Mouse (Mus musculus) liver, embryonic 12.5 days (tissue): ENCODE measurements around the gene Kcnb1. TPM values are rescaled to one million over a fixed set of nuclear protein-coding genes. Genes with fewer than 3 reads are reported as not detected.

Experiments
- ATAC-seq: fragments of 200-750 bp; cut with Nextera tagmentation; 2 replicates; pipeline ENCODE4 v1.8.0; 2017; ENCODE audit warnings: moderate number of reproducible peaks, mild to moderate bottlenecking, moderate library complexity
- H3K27ac ChIP-seq: fragments of 300-500 bp; sonication (generic); 2 replicates; pipeline ENCODE4 v1.5.1; 2016; ENCODE audit warnings: mild to moderate bottlenecking
- H3K27me3 ChIP-seq: fragments of 300-500 bp; sonication (generic); replicated peaks from 2 replicates; pipeline ENCODE4 v1.6.1; 2016; ENCODE audit warnings: mild to moderate bottlenecking, moderate library complexity
- H3K36me3 ChIP-seq: fragments of 300-500 bp; sonication (generic); 2 replicates; pipeline ENCODE4 v1.6.1; 2016; ENCODE audit warnings: mild to moderate bottlenecking, moderate library complexity
- H3K4me1 ChIP-seq: fragments of 300-500 bp; sonication (generic); 2 replicates; pipeline ENCODE4 v1.6.1; 2016
- H3K4me2 ChIP-seq: fragments of 300-500 bp; sonication (generic); 2 replicates; pipeline ENCODE4 v1.6.1; 2016; ENCODE audit warnings: mild to moderate bottlenecking, moderate library complexity
- H3K4me3 ChIP-seq: fragments of 300-500 bp; sonication (generic); 2 replicates; pipeline ENCODE4 v1.5.1; 2016; ENCODE audit warnings: mild to moderate bottlenecking, moderate library complexity
- H3K9ac ChIP-seq: fragments of 300-500 bp; sonication (generic); 2 replicates; pipeline ENCODE4 v1.6.1; 2016; ENCODE audit warnings: mild to moderate bottlenecking, moderate library complexity
- H3K9me3 ChIP-seq: fragments of 300-500 bp; sonication (generic); replicated peaks from 2 replicates; pipeline ENCODE4 v1.6.1; 2016; ENCODE audit warnings: mild to moderate bottlenecking, moderate library complexity
- WGBS: fragments of 180-500 bp; shearing (Covaris S2); methylation state at CpG from one replicate; pipeline ENCODE4 v1.1.7; 2016; ENCODE audit not compliant: insufficient replicate concordance; 5-methylcytosine and 5-hydroxymethylcytosine counted together
- polyA plus RNA-seq: library from polyadenylated mRNA; unstranded; fragments of >200 nt; fragmentation: Nextera tagmentation; extraction: Ambion mirVana; gene quantifications from 2 replicates; pipeline ENCODE4 v1.2.1, GENCODE M21; 2016

Gene Kcnb1
- polyA plus RNA-seq, 1 experiment from 2014 or later, result 0.43 TPM

- no peak overlapping the region for H3K4me2 ChIP-seq
- 0 out of 2 replicates have a peak, but pooled peaks cover 7% of the 10 kb centered on the region for H3K4me1 ChIP-seq
- H3K9me3 ChIP-seq, result no peaks in the 10 kb centered on the region
- H3K9ac ChIP-seq, result no peak overlapping the region
- peaks cover 29% of the 10 kb centered on the region for H3K27me3 ChIP-seq
- WGBS, result 47% methylated on average over 4 of the region's 4 CpGs
- no peak overlapping the region for H3K27ac ChIP-seq
- ATAC-seq, result no peak
- no peak overlapping the region for H3K4me3 ChIP-seq
- H3K36me3 ChIP-seq, result no peaks in the 10 kb centered on the region
Measured at GRCm38 (mm10) chr2:167155541-167155973, 34.4 kb downstream of the Kcnb1 start.

DNA sequence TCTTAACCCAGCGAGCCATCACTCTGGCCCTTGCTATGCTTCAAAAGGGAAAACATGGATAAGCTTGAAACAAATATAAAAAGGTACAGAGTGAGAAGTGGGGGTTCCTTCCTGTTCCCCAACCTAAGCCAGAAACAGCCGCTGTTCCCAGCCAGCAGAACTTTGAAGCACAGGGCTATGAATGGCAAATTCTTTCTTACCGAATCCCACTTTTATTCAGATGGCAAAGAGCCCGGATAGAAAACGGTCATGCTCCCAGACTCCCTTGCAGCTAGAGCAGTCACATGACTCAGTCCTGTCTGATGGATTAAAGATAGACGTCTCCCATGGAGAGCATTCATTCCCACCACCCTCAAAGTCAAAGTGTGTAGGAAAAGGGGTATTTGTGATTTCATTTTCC lies 39.1 kb downstream of the Kcnb1 start:
- H3K27me3 ChIP-seq, result peaks cover 42% of the 10 kb centered on the region
- 0 out of 2 replicates have a peak, but pooled peaks cover 7% of the 10 kb centered on the region for H3K4me1 ChIP-seq
- H3K9me3 ChIP-seq, result no peaks in the 10 kb centered on the region
- no peak for ATAC-seq
- no peak overlapping the region for H3K4me3 ChIP-seq
- no peak overlapping the region for H3K4me2 ChIP-seq
- 79% methylated on average over 6 of the region's 6 CpGs for WGBS
- no peak overlapping the region for H3K9ac ChIP-seq
- no peaks in the 10 kb centered on the region for H3K36me3 ChIP-seq
- H3K27ac ChIP-seq, result no peak overlapping the region

GRCm38 (mm10) chr2:167150135-167150534 lies 39.8 kb downstream of the Kcnb1 start:
- H3K4me2 ChIP-seq, result no peak overlapping the region
- 77% methylated on average over 7 of the region's 7 CpGs for WGBS
- ATAC-seq, result no peak
- no peak overlapping the region for H3K4me3 ChIP-seq
- no peaks in the 10 kb centered on the region for H3K9me3 ChIP-seq
- H3K27ac ChIP-seq, result no peak overlapping the region
- H3K27me3 ChIP-seq, result peaks cover 42% of the 10 kb centered on the region
- H3K9ac ChIP-seq, result no peak overlapping the region
- no peaks in the 10 kb centered on the region for H3K36me3 ChIP-seq
- H3K4me1 ChIP-seq, result 0 out of 2 replicates have a peak, but pooled peaks cover under 1% of the 10 kb centered on the region

- ATAC-seq, result no peak
- WGBS, result 65% methylated on average over 6 of the region's 6 CpGs
Measured at GRCm38 (mm10) chr2:167149035-167149434, 40.9 kb downstream of the Kcnb1 start.

DNA sequence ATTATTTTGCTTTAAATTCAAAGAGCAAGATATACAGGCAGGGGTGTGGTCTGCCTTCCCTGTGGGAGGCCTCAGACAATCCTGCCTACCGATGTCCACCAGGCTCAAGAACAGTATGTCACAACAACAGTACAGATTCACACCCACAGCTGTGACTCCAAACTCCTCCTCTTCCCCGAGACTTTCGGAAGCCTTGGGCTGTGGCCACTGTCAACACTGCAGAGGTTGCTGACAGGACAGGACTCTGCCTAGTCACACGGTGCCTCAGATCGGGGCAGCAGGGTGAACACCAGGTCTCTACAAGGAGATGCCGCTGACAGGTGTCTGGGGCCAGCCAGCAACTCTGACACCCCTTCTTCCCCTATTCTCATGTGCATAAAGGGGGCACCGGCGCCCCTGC lies 42.2 kb downstream of the Kcnb1 start:
- Histone ChIP-seq H3K36me3 (no peaks in the 10 kb centered on the region), H3K4me2 (no peak overlapping the region), H3K27me3 (peaks cover 54% of the 10 kb centered on the region), H3K9ac (no peak overlapping the region), H3K9me3 (no peaks in the 10 kb centered on the region), H3K4me3 (no peak overlapping the region), H3K27ac (no peak overlapping the region), H3K4me1 (peaks cover 2% of the 10 kb centered on the region; the same call in 1 of the 2 replicates)
- ATAC-seq, result peak; percentile 5; the same call in 1 of the 2 replicates
- 69% methylated on average over 8 of the region's 8 CpGs for WGBS

More at GRCm38 (mm10) chr2:167149035-167149434, 40.9 kb downstream of the Kcnb1 start:
- H3K9me3 ChIP-seq, result no peaks in the 10 kb centered on the region
- no peak overlapping the region for H3K4me2 ChIP-seq
- H3K27ac ChIP-seq, result no peak overlapping the region
- no peak overlapping the region for H3K4me3 ChIP-seq
- no peaks in the 10 kb centered on the region for H3K4me1 ChIP-seq
- H3K9ac ChIP-seq, result no peak overlapping the region
- H3K36me3 ChIP-seq, result no peaks in the 10 kb centered on the region
- peaks cover 42% of the 10 kb centered on the region for H3K27me3 ChIP-seq

DNA sequence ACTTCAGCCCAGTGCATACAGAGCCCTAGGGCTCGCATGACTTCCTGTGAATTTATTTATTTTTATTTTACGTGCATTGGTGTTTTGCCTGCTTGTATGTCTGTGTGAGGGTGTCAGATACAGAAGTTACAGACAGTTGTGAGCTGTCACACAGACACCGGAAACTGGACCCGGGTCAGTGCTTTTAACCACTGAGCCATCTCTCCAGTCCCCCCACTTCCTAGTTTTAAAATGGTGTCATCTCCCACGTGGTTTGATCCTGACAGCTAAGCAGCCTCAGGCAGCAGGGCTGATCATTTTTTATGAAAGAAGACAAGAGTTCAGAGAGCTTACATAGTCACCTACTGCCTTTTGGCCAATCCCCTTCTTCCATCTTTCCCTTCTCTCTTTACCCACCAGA lies 44.1 kb downstream of the Kcnb1 start:
- H3K9me3 ChIP-seq, result no peaks in the 10 kb centered on the region
- no peak for ATAC-seq
- no peak overlapping the region for H3K4me3 ChIP-seq
- no peak overlapping the region for H3K27ac ChIP-seq
- no peaks in the 10 kb centered on the region for H3K36me3 ChIP-seq
- no peak overlapping the region for H3K9ac ChIP-seq
- H3K27me3 ChIP-seq, result peaks cover 56% of the 10 kb centered on the region
- no peak overlapping the region for H3K4me2 ChIP-seq
- H3K4me1 ChIP-seq, result peaks cover 20% of the 10 kb centered on the region
- WGBS, result 44% methylated on average over 5 of the region's 5 CpGs

DNA sequence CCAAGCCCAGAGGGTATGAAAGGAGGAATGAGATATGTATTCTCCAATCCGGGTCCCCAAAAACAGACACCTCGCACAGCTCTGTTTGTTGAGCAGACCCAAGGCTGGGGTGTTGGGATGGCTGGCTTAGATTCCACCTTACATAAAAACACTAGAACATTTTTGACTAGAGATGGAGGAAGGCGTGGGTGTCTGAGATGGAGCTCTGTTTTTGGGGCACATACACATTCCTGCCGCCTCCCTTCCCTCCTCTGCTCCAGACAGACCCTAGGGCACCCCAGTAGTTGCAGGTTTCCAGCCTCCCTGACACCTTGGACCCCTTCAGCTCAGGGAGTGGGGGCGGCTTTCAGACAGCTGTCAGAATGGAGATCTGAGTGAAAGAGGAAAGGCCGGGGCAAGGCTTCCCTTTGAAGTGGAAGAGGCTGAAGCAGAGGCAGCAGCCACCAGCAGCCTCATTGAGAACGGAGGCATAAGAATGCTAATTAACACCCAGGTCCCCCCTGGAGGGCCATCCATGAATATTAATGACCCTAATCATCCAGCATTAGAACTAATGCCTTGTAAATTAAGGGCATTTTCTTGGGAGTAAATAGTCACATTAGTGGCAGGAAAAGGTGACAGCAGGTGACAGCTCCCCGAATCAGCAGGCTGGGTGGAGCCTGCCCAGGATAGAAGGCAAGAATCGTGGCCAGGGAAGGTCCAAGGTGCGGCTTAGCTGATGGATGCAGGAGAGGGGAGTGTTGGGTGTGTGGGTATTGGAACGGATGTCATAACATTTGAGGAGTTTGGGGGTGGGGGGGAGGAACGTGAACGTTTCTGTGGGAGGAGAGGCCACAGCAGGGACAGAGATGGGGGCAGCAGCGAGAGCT lies 45.3 kb downstream of the Kcnb1 start:
- ATAC-seq, result no peak
- Histone ChIP-seq H3K9ac (no peak overlapping the region), H3K4me2 (no peak overlapping the region), H3K27me3 (peaks cover 69% of the 10 kb centered on the region), H3K27ac (no peak overlapping the region), H3K4me3 (no peak overlapping the region), H3K9me3 (no peaks in the 10 kb centered on the region), H3K4me1 (peaks cover 25% of the 10 kb centered on the region), H3K36me3 (no peaks in the 10 kb centered on the region)
- 14% methylated on average over 14 of the region's 14 CpGs for WGBS

DNA sequence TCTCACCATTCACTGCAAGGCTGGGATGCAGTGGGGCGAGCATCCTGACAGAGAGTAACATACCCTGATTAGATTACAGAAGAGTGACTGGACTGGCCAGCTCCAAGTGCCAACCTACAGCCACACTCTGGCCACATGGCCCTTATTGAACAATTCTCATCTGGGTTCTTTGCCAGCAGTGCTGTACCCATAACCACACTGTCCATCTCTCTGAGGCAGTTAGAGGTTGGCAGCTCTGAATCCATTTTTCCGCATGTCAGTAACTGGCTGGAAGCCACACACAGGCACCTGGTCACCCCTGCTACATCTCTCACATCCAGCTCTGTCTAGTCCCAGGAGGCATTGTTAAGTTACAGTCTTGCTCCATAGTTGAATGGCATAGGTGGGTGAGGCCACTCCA lies 46.0 kb downstream of the Kcnb1 start:
- no peak overlapping the region for H3K4me3 ChIP-seq
- no peaks in the 10 kb centered on the region for H3K9me3 ChIP-seq
- H3K27ac ChIP-seq, result no peak overlapping the region
- no peaks in the 10 kb centered on the region for H3K36me3 ChIP-seq
- no peak overlapping the region for H3K4me2 ChIP-seq
- H3K4me1 ChIP-seq, result peaks cover 25% of the 10 kb centered on the region
- 49% methylated on average over 2 of the region's 2 CpGs for WGBS
- ATAC-seq, result no peak
- H3K9ac ChIP-seq, result no peak overlapping the region
- peaks cover 76% of the 10 kb centered on the region for H3K27me3 ChIP-seq

GRCm38 (mm10) chr2:167142282-167142681 lies 47.7 kb downstream of the Kcnb1 start:
- WGBS, result 74% methylated on average over 3 of the region's 3 CpGs
- 0 out of 2 replicates have a peak, but pooled peaks have one; percentile 46 for ATAC-seq
- peaks cover 84% of the 10 kb centered on the region for H3K27me3 ChIP-seq

DNA sequence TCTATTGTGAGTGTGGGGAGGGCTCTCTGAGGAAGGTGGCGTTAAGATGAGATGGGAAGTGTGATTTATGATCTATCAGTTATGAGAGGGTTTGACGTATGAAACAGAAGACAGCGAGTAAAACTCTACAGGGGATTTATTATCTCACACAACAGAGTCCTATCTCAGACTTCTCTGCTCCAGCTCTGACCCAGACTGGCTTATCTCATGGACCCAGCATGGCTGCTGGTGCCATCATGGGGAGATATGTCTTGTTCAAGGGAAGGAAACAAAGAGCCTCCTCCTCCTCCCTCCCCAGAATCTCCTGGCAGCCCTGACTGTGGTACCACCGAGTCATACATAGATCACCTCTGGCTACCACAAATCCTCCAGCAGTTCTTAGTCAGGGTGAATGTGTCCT lies 48.1 kb downstream of the Kcnb1 start:
- Histone ChIP-seq H3K9ac (no peak overlapping the region), H3K27me3 (peaks cover 89% of the 10 kb centered on the region), H3K36me3 (no peaks in the 10 kb centered on the region), H3K9me3 (no peaks in the 10 kb centered on the region), H3K4me2 (peak overlapping the region; percentile 38), H3K27ac (no peak overlapping the region), H3K4me3 (no peak overlapping the region), H3K4me1 (peaks cover 25% of the 10 kb centered on the region)
- WGBS, result 10% methylated on average over 4 of the region's 4 CpGs
- peak; percentile 94 for ATAC-seq

More at GRCm38 (mm10) chr2:167142282-167142681, 47.7 kb downstream of the Kcnb1 start:
- Histone ChIP-seq H3K36me3 (no peaks in the 10 kb centered on the region), H3K4me2 (peak overlapping the region; percentile 38), H3K9me3 (no peaks in the 10 kb centered on the region), H3K4me3 (no peak overlapping the region), H3K9ac (no peak overlapping the region), H3K4me1 (peaks cover 25% of the 10 kb centered on the region), H3K27ac (no peak overlapping the region)

- peaks cover 25% of the 10 kb centered on the region for H3K4me1 ChIP-seq
- H3K4me3 ChIP-seq, result no peak overlapping the region
- no peak overlapping the region for H3K9ac ChIP-seq
- H3K27ac ChIP-seq, result no peak overlapping the region
- 33% methylated on average over 13 of the region's 13 CpGs for WGBS
- peaks cover 88% of the 10 kb centered on the region for H3K27me3 ChIP-seq
- H3K4me2 ChIP-seq, result no peak overlapping the region
- no peak for ATAC-seq
- no peaks in the 10 kb centered on the region for H3K36me3 ChIP-seq
- H3K9me3 ChIP-seq, result no peaks in the 10 kb centered on the region
Measured at GRCm38 (mm10) chr2:167139801-167140269, 50.1 kb downstream of the Kcnb1 start.

DNA sequence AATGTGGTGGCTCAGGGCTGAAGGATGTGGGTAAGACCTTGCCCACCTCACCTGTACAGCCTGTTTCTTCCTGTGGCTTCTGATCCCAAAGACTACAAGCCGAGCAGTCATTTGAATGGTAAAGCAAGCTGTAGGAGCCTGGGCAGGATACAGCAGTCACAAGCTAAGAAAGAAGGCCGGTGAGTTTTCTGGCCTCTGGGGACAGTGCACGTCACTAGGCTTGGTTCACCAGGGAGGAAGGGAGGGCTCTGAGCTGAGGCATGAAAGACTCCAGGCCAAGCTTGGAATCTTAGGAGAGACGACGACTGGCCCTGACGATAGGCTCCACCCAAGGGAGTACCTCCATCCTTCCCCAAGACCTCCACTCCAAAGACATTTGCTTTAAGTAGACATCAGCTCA lies 51.3 kb downstream of the Kcnb1 start:
- Histone ChIP-seq H3K36me3 (no peaks in the 10 kb centered on the region), H3K4me2 (no peak overlapping the region), H3K4me3 (no peak overlapping the region), H3K27ac (no peak overlapping the region), H3K9ac (no peak overlapping the region), H3K4me1 (peaks cover 25% of the 10 kb centered on the region), H3K27me3 (peaks cover 87% of the 10 kb centered on the region), H3K9me3 (no peaks in the 10 kb centered on the region)
- 64% methylated on average over 6 of the region's 6 CpGs for WGBS
- ATAC-seq, result no peak
